Mouse (Mus musculus) forebrain, embryonic 16.5 days (tissue): Measurements from ENCODE around the gene Dhcr7. TPM values are rescaled to one million over a fixed set of nuclear protein-coding genes. Genes with fewer than 3 reads are reported as not detected.
A peak's percentile ranks its signal among the peaks of the same experiment; 100 is the strongest.

Experiments used
- ATAC-seq: fragments of 200-750 bp; cut with Nextera tagmentation; 2 replicates; pipeline ENCODE4 v1.8.0; 2017; ENCODE audit warnings: mild to moderate bottlenecking, moderate library complexity
- H3K27ac ChIP-seq: fragments of 300-500 bp; sonication (generic); 2 replicates; pipeline ENCODE4 v1.5.1; 2014; ENCODE audit warnings: low read length, control low read depth
- H3K27me3 ChIP-seq: fragments of 300-500 bp; sonication (generic); replicated peaks from 2 replicates; pipeline ENCODE4 v1.6.1; 2014; ENCODE audit warnings: low read length; ENCODE audit not compliant: control insufficient read depth, insufficient read depth
- H3K36me3 ChIP-seq: fragments of 300-500 bp; sonication (generic); 2 replicates; pipeline ENCODE4 v1.6.1; 2014; ENCODE audit not compliant: control insufficient read depth, insufficient read depth
- H3K4me1 ChIP-seq: fragments of 300-500 bp; sonication (generic); replicated peaks from 2 replicates; pipeline ENCODE4 v1.6.1; 2014; ENCODE audit warnings: low read length; ENCODE audit not compliant: control insufficient read depth, insufficient read depth
- H3K4me2 ChIP-seq: fragments of 300-500 bp; sonication (generic); 2 replicates; pipeline ENCODE4 v1.6.1; 2014; ENCODE audit warnings: mild to moderate bottlenecking, low read length, control low read depth
- H3K4me3 ChIP-seq: fragments of 300-500 bp; sonication (generic); replicated peaks from 2 replicates; pipeline ENCODE4 v1.5.1; 2014; ENCODE audit warnings: mild to moderate bottlenecking, low read length, control low read depth
- H3K9ac ChIP-seq: fragments of 300-500 bp; sonication (generic); replicated peaks from 2 replicates; pipeline ENCODE4 v1.6.1; 2014; ENCODE audit warnings: low read depth, low read length, control low read depth
- H3K9me3 ChIP-seq: fragments of 300-500 bp; sonication (generic); 2 replicates; pipeline ENCODE4 v1.6.1; 2016; ENCODE audit warnings: low read length; ENCODE audit not compliant: control insufficient read depth
- WGBS: fragments of 180-500 bp; shearing (Covaris S2); extraction: QIAGEN DNeasy Blood & Tissue Kit; methylation state at CpG from one replicate; pipeline ENCODE4 v1.1.7; 2014; 5-methylcytosine and 5-hydroxymethylcytosine counted together
- polyA plus RNA-seq: library from polyadenylated mRNA; unstranded; fragments of >200 nt; fragmentation: Nextera tagmentation; extraction: Ambion mirVana; gene quantifications from 2 replicates; pipeline ENCODE4 v1.2.1, GENCODE M21; 2015

The Dhcr7 gene
- polyA plus RNA-seq, 1 experiment from 2014 or later = 61.8 TPM

- peak; percentile 27 for ATAC-seq
- no peaks in the 10 kb centered on the region for H3K27me3 ChIP-seq
- H3K4me1 ChIP-seq = peaks cover 45% of the 10 kb centered on the region
- H3K9ac ChIP-seq = peak overlapping the region; percentile 77
- H3K4me2 ChIP-seq = peak overlapping the region; percentile 69
- no peaks in the 10 kb centered on the region for H3K36me3 ChIP-seq
- H3K9me3 ChIP-seq = no peaks in the 10 kb centered on the region
- peak overlapping the region; percentile 72 for H3K4me3 ChIP-seq
- WGBS = 13% methylated on average over 6 of the region's 6 CpGs
- H3K27ac ChIP-seq = peak overlapping the region; percentile 74
Measured at GRCm38 (mm10) chr7:143830399-143830798, 7.5 kb downstream of the Dhcr7 start.

DNA sequence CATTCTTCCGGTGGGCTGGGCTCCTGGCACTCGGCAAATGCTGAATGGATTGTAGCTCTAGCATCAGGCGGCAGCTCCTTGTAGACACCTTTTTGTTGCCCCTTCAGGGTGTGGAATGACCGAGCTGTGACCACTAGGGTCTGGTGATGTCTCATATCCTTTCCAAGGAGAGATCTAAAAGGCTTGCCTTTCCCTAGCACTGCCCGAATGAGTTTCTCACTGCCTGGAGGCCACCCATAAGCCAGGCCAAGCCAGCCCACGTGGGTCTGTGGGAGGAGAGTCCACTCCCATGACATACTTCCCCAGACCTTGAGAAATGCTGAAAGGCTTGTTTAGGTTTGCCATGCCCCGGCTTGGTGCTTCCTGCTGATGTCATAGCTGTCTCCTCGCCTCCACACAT, 9.3 kb downstream of the Dhcr7 start:
- H3K9ac ChIP-seq = no peak overlapping the region
- no peaks in the 10 kb centered on the region for H3K27me3 ChIP-seq
- H3K4me3 ChIP-seq = no peak overlapping the region
- no peak for ATAC-seq
- H3K4me1 ChIP-seq = peaks cover 45% of the 10 kb centered on the region
- 85% methylated on average over 8 of the region's 8 CpGs for WGBS
- H3K36me3 ChIP-seq = peaks cover 2% of the 10 kb centered on the region; the same call in 1 of the 2 replicates
- no peak overlapping the region for H3K4me2 ChIP-seq
- H3K27ac ChIP-seq = no peak overlapping the region
- no peaks in the 10 kb centered on the region for H3K9me3 ChIP-seq

DNA sequence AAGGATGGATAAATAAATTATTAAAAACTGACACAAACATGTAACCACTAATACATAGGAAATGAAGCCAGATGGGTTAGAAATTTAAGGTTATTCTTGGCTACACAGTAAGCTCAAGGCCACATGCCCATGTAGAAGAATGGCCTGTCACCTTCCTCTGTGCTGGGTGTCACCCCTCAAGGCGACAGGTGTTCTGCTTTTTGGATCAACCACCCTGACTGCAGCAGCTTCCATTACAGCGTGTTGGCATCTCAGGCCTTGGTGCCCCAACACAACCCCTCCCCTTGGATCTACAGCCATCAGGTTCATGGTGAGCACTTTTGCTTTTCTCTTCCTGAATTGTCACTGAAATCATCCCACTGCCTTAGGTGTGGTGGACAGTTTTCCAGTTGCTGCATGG, 9.7 kb downstream of the Dhcr7 start:
- 92% methylated on average over 2 of the region's 2 CpGs for WGBS
- Histone ChIP-seq H3K4me1 (peaks cover 45% of the 10 kb centered on the region), H3K27me3 (no peaks in the 10 kb centered on the region), H3K9ac (no peak overlapping the region), H3K36me3 (peaks cover 4% of the 10 kb centered on the region; the same call in 1 of the 2 replicates), H3K27ac (no peak overlapping the region), H3K4me3 (no peak overlapping the region), H3K4me2 (no peak overlapping the region), H3K9me3 (no peaks in the 10 kb centered on the region)
- no peak for ATAC-seq

- H3K9ac ChIP-seq = no peak overlapping the region
- peaks cover 11% of the 10 kb centered on the region; the same call in 1 of the 2 replicates for H3K36me3 ChIP-seq
- no peak overlapping the region for H3K4me2 ChIP-seq
- no peaks in the 10 kb centered on the region for H3K27me3 ChIP-seq
- no peak for ATAC-seq
- 84% methylated on average over 6 of the region's 6 CpGs for WGBS
- H3K4me1 ChIP-seq = peaks cover 45% of the 10 kb centered on the region
- H3K4me3 ChIP-seq = no peak overlapping the region
- no peak overlapping the region for H3K27ac ChIP-seq
- H3K9me3 ChIP-seq = no peaks in the 10 kb centered on the region
Measured at GRCm38 (mm10) chr7:143833581-143834190, 10.7 kb downstream of the Dhcr7 start.

- no peaks in the 10 kb centered on the region for H3K9me3 ChIP-seq
- 93% methylated on average over 2 of the region's 2 CpGs for WGBS
- H3K36me3 ChIP-seq = peaks cover 11% of the 10 kb centered on the region; the same call in 1 of the 2 replicates
- no peak for ATAC-seq
- no peak overlapping the region for H3K9ac ChIP-seq
- no peak overlapping the region for H3K27ac ChIP-seq
- H3K4me2 ChIP-seq = no peak overlapping the region
- H3K4me3 ChIP-seq = no peak overlapping the region
- H3K27me3 ChIP-seq = no peaks in the 10 kb centered on the region
- H3K4me1 ChIP-seq = peaks cover 42% of the 10 kb centered on the region
Measured at GRCm38 (mm10) chr7:143834316-143834715, 11.4 kb downstream of the Dhcr7 start.

GRCm38 (mm10) chr7:143834972-143835371, 12.0 kb downstream of the Dhcr7 start:
- 89% methylated on average over 3 of the region's 3 CpGs for WGBS
- H3K4me2 ChIP-seq = no peak overlapping the region
- H3K36me3 ChIP-seq = peaks cover 11% of the 10 kb centered on the region; the same call in 1 of the 2 replicates

DNA sequence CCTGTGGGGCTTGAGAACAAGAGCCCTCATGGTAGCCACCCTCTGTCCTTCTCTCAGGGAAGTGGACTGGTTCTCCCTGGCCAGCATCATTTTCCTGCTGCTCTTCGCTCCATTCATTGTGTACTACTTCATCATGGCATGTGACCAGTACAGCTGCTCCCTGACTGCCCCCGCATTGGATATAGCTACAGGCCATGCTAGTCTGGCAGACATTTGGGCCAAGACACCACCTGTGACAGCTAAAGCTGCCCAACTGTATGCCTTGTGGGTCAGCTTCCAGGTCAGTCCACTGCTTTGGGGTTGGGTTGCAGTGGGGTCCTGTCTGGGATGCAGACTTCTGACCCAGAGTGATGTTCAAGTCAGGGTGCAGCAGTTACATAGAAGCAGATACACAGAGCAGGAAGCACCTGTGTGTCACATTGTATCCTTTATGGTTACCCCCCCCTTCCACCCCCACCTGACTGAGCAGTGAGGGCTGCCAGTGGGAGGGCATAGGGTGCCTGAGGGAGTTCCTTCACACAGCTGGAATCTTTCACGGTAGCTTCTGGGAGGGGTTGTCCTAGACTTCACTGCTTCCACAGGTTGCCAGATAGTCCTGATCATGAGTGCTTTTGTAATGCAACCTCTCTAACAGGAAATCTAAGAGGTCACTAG, 14.9 kb downstream of the Dhcr7 start:
- 96% methylated on average over 3 of the region's 3 CpGs for WGBS
- Histone ChIP-seq H3K27ac (no peak overlapping the region), H3K36me3 (peaks cover 29% of the 10 kb centered on the region; the same call in 1 of the 2 replicates), H3K9ac (no peak overlapping the region), H3K4me1 (peaks cover 19% of the 10 kb centered on the region), H3K9me3 (no peaks in the 10 kb centered on the region), H3K4me3 (no peak overlapping the region), H3K27me3 (no peaks in the 10 kb centered on the region), H3K4me2 (no peak overlapping the region)
- ATAC-seq = no peak

More at GRCm38 (mm10) chr7:143834972-143835371, 12.0 kb downstream of the Dhcr7 start:
- Histone ChIP-seq H3K4me1 (peaks cover 42% of the 10 kb centered on the region), H3K4me3 (no peak overlapping the region), H3K9ac (no peak overlapping the region), H3K9me3 (no peaks in the 10 kb centered on the region), H3K27ac (no peak overlapping the region), H3K27me3 (no peaks in the 10 kb centered on the region)
- no peak for ATAC-seq

GRCm38 (mm10) chr7:143840121-143840520, 17.2 kb downstream of the Dhcr7 start:
- Histone ChIP-seq H3K27me3 (no peaks in the 10 kb centered on the region), H3K4me2 (no peak overlapping the region), H3K27ac (no peak overlapping the region), H3K36me3 (peaks cover 42% of the 10 kb centered on the region; the same call in 1 of the 2 replicates), H3K9me3 (no peaks in the 10 kb centered on the region), H3K4me1 (peaks cover under 1% of the 10 kb centered on the region; the same call in 1 of the 2 replicates), H3K4me3 (no peak overlapping the region), H3K9ac (no peak overlapping the region)
- ATAC-seq = no peak
- 95% methylated on average over 5 of the region's 5 CpGs for WGBS

- no peak for ATAC-seq
- Histone ChIP-seq H3K9ac (no peak overlapping the region), H3K27me3 (no peaks in the 10 kb centered on the region), H3K4me3 (no peak overlapping the region), H3K27ac (no peak overlapping the region), H3K36me3 (peaks cover 49% of the 10 kb centered on the region), H3K4me2 (no peak overlapping the region), H3K4me1 (no peaks in the 10 kb centered on the region), H3K9me3 (no peaks in the 10 kb centered on the region)
- WGBS = 98% methylated on average over 8 of the region's 8 CpGs
Measured at GRCm38 (mm10) chr7:143841301-143841700, 18.4 kb downstream of the Dhcr7 start.
